Mouse (Mus musculus) cerebellum, postnatal 25 days (tissue): ENCODE data around the gene Pgap3.
A peak's percentile ranks its signal among the peaks of the same experiment; 100 is the strongest.

Experiments
- DNase-seq, 2 experiments: peaks; one replicate each; pipeline ENCODE4 v3.0.0; 2021; ENCODE audit warnings: mixed read lengths in 2 of 2

Gene Pgap3

DNA sequence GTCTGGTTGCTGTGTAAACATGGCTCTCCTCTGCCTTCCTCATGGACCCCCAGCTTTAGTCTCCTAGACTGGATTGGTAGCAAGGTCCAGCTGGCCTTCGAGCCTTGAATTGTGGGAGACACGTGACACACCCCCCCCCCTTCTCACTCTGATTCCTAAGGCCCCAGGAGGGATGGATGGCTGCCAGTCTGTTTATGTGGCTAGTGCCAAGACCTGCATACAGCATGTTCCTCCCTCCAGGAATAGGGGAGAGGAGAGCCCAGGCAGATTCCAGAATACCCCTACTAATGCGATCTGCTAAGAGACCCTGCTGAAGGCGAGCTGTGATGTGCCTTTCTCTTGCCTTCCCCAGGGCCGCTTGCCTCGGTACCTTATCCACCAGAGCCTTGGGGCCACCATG, 20.2 kb downstream of the Pgap3 start:
- DNase-seq: peak; percentile 70 to 86

DNA sequence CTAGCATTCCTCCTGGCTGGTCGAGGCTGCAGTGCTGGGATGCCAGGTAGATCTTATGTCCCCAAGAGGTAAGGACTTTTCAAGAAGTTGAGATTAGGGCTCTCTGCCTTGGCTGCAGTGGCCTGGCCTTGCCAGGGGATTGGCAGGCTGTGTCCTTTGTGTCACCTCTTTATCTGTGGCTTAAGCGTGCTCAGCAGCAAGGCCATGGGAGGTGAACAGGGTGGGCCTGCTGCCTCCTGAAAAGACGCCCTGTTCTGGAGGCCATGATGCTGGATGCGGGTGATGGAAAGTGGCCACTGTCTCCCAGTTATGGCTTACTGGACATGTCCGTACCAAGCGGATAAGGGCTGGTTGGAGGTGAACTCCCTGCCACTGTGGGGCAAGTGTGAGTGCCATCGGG, 20.9 kb downstream of the Pgap3 start:
- no peak for DNase-seq

DNA sequence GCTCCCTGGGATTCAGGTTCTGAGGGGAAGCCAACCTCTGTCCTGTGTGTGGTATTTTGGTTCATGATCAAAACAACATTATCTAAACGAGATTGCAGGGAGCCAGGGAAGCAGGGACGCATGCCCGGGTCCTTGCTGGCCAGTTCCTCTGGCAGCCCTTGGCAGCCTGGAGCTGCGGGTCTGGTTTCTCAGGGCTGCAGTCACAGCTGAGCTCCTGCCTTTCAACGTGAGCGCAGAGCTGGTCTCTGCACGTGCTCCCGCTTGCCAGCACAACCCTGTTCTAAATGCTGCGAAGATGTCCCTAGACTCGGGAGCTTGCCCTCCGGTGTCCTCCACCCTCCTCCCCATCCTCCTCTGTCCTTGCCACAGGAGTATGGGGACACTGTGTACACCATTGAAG, 22.5 kb downstream of the Pgap3 start:
- no peak for DNase-seq

DNA sequence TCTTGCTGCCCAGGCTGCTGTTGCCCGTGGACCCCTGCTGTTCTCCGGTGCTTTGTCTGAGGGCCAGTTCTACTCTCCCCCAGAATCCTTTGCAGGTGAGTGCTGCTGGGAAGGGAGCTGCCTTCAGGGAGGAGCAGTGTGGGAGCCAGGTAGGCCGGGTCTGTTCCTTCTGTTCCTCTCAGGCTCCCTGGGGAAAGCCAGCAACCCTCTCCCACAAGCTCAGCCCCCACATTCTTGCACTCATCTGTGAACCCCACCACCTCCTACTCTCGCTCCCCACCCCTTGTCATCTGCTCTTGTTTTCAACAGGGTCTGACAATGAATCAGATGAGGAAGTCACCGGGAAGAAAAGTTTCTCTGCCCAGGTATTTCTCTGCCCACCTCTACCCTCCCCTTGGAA, 23.5 kb downstream of the Pgap3 start:
- DNase-seq: no peak

DNA sequence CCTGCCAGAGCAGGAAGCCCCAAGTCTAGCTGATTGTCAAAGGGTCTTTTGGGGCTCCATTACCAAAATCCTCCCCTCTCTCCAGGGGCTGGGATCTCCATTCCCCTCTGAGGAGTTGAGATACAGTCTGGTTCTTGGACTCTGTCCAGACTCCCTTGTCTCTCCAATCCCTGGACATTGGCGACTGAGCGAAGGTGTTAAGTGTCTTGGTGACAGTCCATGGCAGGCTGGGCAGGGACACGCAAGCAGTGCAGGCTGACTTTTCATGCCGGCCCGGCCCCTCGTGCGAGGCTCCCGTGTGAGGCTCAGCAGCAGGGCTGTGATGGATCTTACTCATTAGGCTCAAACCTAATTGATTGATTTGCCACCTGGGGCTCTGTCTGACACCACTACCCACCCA, 26.0 kb downstream of the Pgap3 start:
- no peak for DNase-seq

DNA sequence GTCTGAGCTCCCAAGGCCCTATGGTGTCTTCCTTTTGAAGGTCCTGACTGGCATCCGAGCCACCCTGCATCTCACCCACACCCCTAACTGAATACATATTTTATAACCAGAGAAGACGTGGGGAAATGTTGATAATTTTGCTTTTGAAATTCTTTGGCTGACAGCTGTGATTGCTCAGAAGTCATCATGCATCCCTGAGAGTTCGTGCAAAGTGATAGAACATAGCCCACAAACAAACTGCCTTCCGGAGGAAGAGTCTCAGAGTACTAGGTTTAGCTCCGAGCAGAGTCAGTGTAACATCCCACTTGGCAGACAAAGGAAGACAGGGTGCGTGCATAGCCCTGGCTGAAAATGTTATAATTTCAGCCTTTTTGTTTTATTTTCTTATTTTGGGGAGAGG, 27.0 kb downstream of the Pgap3 start:
- no peak for DNase-seq

DNA sequence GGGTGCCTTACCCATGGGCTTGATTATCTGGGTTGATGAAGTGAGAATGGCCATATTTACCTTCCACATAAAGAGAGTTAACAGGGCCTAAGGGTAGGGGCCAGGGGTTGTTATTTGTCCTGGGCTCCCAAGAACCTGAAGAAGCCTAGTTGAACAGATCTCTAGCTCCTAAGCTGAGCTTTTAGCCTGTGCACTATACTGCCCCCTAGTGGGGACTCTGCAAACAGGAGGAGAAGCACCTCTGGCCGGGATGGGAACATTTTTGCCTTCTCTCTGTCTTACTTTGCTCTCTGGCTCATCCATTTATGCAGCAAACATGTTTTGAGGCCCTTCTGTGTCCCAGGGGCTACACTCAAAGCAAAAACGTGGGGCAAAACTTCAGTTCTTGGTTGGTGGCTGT, 27.9 kb downstream of the Pgap3 start:
- DNase-seq: peak; percentile 64 to 82

DNA sequence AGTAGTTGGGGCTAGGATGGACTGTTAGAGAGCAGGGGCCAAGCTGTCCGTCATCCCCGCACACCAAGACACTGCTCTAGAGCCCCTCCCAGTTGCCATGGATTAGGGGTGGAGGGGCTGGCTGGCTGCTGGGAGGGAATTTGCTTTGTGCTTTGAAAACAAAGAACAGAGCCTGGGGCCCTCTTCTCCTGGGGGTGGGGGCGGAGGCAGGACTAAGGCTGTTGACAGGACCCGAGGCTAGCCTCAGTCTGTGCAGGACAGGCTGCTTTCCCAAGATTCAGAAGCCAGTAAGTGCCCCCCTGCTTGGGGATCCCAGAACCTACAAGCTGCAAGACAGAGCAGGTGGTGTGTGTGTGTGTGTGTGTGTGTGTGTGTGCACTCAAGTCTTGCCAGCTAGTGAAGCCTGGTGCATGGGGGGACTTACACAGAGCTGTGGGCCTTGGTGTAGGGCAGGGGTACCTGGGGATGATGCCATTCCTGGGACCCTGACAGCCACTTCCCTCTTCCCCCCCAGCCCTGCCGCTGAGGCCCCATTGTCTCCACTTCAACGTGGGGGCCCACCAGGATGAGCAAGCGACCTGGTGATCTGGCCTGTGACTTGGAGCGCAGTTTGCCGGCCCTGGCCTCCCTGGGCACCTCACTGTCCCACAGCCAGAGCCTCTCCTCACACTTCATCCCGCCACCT, 28.6 kb downstream of the Pgap3 start:
- DNase-seq: peak in 1 of 2 experiments; percentile 45

DNA sequence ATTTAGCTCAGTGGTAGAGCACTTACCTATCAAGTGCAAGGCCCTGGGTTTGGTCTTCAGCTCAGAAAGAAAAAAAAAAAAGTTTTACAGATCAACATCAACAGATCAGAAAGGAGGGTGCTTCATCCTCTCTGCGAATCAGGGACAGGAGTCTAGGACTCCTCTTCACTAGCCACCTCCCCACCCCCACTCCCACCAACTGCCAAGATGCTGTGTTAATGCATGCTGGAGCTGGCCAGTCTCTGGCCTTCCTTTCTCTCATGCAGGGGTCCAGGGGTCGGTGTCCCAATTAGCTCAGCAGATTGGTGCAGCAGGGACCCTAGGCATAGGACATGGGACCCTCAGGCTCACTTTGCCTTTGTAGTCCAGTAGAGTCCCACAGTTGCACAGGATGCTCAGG, 29.7 kb downstream of the Pgap3 start:
- DNase-seq: peak in 1 of 2 experiments; percentile 39

DNA sequence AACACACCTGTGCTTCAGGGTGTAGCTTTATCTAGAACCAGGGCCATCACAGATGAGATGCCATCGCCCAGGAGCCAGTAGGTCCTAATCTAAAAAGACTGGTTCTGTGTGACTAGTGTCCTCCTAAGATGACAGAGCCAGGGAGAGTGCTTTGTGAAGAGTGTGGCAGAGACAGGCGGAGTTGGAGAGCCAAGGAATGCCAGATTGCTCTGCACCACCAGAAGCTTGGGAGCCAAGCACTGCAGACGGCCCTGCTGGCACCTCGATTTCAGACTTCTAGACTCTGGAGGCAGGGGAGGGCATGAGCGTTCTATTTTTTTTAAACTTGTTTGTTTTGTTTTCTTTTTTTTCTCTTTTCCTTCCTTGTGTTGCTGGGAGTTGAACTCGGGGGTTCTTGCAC, 31.0 kb downstream of the Pgap3 start:
- DNase-seq: peak; percentile 67 to 79

DNA sequence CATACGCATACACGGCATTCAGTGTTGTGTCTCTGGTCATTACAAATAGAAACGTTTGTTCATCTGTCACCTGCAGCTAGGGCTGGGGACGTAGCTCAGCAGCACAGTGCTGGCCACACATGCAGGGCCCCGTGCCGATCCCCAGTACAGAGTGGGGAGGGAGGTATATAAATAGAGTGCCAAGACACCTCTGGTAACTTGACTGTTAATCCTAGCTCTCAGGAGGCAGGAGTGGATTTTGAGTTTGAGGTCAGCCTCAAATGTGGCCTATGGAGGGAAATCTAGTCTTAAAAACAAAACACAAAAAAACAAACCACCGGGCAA, 32.5 kb downstream of the Pgap3 start:
- no peak for DNase-seq

DNA sequence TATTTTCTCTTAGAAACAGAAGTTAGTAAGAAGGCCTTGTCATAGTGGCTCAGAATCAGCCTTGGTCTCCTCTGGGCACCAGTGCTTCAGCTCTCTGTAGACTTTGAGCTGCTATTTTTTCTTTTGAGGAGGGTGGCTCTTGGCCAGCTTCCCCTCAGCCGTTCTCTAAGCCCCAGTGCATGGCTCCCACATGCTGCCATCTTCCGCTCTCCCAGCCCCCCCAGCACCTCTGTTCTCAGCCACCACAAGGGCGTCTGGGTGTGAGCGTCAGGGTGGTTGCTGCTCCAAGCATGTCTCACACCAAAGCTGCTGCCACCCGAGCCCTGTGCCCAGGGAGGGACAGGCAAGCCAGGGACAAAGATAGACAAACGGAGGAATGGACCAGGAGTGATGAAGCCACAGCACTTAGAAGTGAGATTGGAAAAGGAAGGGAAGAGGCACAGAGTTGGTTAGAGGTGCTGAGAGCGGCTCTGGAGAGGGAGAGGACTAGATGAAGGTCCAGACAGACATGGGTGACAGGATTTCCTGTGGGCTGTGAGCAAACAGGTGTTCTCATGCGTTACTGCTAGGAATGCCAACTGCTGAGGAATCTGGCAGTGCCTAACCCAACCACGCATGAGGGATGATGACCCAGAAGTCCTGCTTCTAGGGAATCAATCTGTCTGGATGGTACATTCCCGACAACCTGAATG, 33.0 kb downstream of the Pgap3 start:
- no peak for DNase-seq

DNA sequence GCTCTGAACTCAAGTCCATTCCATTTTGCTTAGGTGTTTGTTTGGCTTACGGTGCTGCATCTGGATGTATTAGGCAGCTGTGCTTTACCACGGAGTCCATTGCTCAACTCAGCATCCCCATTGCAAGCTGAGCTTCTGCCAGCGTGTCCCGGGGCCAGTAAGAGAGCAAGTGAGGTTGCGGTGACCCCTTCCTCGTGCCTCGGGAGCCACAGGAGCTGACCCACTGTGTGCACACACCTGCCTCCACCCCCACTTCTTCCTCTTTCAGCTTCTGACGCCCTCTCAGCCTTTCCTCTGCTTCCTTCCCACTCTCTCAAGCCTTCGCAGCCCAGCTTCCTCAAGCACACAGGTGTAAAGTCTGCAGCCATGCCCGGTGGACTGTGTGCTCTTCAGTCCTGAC, 34.0 kb downstream of the Pgap3 start:
- no peak for DNase-seq

DNA sequence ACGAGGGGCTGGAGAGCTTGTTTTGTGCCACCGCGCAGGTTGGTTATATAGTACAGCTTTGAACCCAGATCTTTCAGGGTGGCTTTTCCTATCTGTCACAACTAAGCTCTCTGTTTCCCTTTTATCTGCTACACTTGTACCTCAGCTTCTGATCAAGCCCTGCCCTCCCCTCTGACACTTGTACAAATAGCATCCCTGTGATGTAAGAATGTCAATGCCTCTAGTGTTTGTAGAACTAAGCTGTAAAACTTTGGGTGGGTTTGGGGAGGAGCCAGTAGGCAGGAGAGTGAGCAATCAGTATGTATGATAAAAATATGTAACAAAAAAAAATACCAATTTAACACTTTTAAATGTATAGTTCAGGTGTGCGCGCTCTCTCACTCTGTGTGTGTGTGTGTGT, 35.9 kb downstream of the Pgap3 start:
- no peak for DNase-seq

DNA sequence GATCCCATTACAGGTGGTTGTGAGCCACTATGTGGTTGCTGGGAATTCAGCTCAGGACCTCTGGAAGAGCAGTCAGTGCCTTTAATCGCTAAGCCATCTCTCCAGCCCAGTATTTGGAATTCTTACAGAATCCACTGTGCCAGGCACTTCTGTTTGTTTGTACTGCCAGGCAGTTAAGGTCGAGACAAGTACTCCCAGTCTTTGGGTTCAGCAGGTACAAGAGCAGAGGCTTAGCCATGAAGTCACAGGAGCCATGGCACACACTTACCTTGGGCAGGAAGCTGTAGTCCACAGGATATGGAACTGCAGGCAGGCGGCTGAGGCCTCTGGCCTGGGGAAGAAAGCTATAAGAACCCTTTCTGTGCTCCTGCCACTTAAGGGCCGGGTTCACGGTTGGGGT, 36.5 kb downstream of the Pgap3 start:
- no peak for DNase-seq

DNA sequence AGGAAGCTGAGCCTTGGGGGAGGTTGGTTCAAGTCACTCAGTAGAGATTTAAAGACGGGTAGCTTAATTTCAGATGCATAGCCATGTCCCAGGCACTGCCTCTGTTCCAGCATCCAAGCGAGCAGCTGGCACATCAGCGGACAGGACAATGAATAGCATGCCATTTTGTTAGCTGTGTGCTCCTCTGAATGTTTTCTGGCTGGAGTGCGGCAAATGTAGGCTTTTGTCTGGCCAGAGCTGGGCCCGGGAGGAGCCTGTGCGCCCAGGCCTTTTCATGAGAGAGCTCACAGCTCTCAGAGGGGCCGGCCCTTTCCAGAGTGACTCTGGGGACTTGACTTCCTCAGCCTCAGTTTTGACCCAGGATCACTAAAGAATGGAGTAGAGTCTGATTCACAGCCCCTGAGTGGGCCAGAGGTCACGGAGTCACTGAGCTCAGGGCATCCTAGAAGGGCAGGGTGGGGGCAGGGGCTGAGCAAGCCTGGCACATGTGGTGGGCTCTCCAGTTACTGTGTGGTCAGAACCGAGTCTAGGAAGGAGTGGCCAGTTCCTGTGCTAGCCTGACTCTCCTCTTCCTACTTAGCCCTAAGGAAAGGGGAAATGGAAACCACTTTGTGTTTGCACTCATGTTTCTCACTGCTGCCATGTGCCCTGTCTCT, 39.3 kb downstream of the Pgap3 start:
- DNase-seq: no peak

DNA sequence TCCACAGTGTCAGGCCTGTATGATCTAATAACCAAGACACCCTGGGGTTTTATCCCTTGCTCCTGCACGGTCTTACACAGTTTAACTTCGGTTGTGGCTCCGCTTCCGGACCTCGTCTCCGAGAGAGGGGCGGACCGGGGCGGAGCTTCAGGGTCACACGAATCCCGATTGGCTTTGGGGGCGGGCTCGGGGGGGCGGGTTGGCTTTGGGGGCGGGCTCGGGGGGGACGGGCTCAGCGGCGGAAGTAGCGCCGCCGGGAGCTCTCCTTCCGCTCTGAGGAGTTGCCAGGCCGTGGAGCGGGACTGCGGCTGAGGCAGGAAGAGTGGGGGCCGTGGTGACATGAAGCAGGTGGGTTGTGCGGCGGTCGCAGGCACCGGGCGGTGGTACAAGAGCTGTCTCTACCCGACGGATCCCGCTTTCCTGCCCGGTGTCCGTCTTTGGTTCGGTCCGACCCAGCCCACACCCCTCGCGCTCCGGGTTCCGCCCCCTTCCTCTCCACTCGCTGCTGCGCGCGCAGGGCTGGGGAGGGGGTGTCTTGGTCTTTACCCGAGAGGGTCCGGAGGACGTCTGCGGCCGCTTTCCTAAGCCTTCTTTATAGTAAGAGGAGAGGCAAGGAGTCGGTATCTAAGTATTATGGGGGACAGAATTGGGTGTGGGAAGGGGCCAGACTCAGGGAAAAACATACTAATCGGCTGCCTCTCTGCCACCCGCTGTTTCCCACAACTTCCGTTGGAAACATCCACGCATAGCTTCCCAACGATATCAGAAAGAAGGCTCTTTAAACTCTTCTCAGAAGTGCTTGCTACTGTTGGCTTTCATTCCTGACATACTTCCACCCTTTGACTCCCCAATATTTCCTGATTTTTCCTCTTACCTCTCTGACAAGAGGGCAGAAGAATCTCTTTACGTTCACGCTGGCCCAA, 41.9 kb downstream of the Pgap3 start, which contains the start of gene Stard3:
Gene Stard3 (plus strand): TSS at position 208 of the 923 bp plus-strand sequence.
- DNase-seq: peak; percentile 83 to 92

DNA sequence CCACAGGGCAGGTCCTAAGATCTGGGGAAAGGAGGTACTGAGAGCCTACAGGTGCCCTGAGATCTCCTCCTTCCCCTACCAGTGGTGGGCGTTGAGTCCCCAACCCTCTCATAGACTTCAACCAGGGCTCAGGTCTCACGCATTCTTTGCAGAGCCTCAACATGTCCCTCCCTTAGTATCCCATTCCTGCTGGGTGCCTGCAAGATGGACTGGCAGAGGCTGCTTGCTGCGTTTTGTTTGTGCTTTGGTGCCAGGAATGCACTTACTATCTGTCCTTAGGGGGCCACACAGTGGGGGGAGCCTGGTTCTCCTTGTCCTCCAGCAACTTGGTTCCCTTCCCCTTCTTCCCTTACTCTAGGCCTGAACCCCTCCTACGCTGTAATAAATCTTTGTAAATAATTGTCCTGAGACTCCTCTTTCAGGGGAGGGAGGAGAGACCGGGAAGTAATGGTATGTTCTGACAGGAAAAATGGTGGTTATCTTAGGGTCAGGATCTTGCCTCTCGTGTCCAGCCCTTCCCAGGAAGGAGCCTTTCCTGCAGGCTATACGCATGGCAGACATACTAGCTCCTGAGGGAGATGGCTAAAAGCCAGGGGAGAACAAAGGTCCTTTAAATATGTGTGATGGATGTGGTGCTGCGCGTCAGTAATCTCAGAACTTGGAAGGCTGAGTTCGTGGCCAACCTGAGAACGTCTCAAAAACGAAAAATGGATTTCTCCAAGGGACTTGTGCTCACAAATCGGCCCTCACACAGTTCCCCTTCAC, 42.7 kb downstream of the Pgap3 start:
- DNase-seq: no peak

DNA sequence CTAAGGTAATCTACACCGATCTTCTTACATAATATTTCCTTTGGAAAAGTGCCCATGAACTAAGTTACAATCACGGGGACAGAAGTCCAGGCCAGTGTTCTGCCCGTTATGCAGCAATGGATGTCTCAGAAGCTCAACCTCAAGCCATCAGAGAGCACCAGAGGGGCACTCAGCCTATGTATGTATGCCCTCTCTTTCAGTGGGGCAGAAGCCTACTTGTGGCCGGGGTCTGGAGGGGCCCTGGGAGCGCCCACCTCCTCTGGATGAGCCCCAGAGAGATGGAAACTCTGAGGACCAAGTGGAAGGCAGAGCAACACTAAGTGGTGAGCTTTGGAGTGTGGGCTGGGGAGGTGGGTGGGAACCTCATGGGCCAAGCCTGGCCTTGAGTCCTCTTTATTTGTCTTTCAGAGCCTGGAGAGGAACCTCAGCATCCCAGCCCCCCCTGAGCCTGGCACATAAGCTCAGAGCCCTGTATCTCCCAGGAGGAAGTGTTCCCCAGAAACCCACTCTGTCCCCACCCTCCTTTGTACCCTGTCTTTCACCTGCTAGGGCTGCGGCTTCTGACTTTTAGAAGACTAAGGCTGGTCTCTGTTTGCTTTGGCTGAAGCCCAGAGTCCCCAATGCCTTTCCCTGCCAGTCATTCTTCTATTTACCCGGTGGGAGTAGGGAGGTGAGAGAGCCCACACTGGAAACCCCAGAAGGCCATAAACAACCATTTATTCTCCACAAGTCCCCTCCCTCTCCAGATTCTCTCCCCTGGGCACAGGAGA, 43.5 kb downstream of the Pgap3 start:
- no peak for DNase-seq

DNA sequence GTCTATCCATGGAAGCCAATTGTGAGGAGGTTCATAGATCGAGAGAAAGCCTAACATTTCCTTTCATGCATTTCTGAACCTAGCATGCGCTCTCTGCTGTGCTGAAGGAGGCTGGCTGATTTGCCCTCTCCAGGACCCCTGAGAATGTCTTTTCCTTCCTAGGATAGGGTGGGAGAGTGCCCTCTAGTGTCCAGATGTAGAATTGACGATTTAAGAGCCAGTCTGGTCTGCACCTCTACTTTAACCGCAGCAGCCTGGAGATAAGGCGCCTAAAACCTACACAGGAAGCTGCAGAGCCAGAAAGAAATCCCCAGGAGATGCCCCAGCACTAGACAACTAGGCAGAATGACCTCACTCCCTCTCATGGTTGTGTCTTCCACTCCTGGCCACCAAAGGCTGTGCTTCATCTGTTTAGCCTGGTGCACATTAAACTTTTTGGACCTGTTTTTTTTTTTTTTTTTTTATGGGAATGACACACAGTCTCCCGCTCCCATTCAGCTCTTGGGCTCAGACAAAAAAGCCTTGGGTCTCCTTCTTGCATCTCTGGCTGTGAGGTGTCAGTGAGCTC, 44.5 kb downstream of the Pgap3 start:
- DNase-seq: peak; percentile 59 to 67

DNA sequence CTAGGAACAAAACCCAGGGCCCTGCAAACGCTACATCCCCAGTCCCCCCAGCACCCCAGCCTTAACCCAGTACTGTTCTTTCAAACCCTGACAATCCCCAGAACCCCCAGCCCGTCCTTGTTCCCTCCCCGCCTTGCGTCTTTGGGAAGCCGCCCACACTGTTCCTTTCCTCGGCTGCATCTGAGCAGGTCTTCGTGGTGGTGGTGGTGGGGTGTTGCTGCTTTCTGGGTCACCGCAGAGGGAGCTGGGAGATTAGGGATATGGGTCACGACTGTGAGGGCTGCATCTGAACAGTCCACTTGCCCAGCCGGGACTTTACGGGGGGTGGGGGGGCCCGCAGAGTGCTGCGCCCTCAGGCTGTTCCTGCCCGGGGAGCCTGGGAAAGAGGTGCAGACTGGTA, 45.8 kb downstream of the Pgap3 start:
- no peak for DNase-seq
